Mouse (Mus musculus) liver, postnatal 0 days (tissue): ENCODE results near the gene Pgk1. TPM values are rescaled to one million over a fixed set of nuclear protein-coding genes. Genes with fewer than 3 reads are reported as not detected.

ENCODE experiments used
- ATAC-seq: fragments of 200-750 bp; cut with Nextera tagmentation; 2 replicates; pipeline ENCODE4 v1.8.0; 2017; ENCODE audit warnings: mild to moderate bottlenecking, moderate library complexity
- DNase-seq: peaks from one replicate; pipeline ENCODE4 v3.0.0-alpha.2; 2016
- H3K27ac ChIP-seq: fragments of 300-500 bp; sonication (generic); 2 replicates; pipeline ENCODE4 v1.5.1; 2014; ENCODE audit warnings: antibody characterized with exemption, moderate library complexity, mild to moderate bottlenecking, low read depth
- H3K27me3 ChIP-seq: fragments of 300-500 bp; sonication (generic); 2 replicates; pipeline ENCODE4 v1.6.1; 2014; ENCODE audit warnings: low read length, control low read depth, mixed read lengths; ENCODE audit not compliant: insufficient read depth
- H3K36me3 ChIP-seq: fragments of 300-500 bp; sonication (generic); replicated peaks from 2 replicates; pipeline ENCODE4 v1.6.1; 2014; ENCODE audit warnings: mild to moderate bottlenecking, control low read depth, low read length, moderate library complexity, mixed read lengths; ENCODE audit not compliant: insufficient read depth
- H3K4me1 ChIP-seq: fragments of 300-500 bp; sonication (generic); 2 replicates; pipeline ENCODE4 v1.6.1; 2014; ENCODE audit warnings: antibody characterized with exemption, mild to moderate bottlenecking, control low read depth; ENCODE audit not compliant: insufficient read depth
- H3K4me2 ChIP-seq: fragments of 300-500 bp; sonication (generic); 2 replicates; pipeline ENCODE4 v1.6.1; 2014; ENCODE audit warnings: low read depth, mild to moderate bottlenecking, low read length, moderate library complexity, mixed read lengths
- H3K4me3 ChIP-seq: fragments of 300-500 bp; sonication (generic); 2 replicates; pipeline ENCODE4 v1.5.1; 2014; ENCODE audit warnings: low read depth, low read length
- H3K9ac ChIP-seq: fragments of 300-500 bp; sonication (generic); replicated peaks from 2 replicates; pipeline ENCODE4 v1.6.1; 2014; ENCODE audit warnings: mild to moderate bottlenecking, moderate library complexity
- H3K9me3 ChIP-seq: fragments of 300-500 bp; sonication (generic); 2 replicates; pipeline ENCODE4 v1.6.1; 2016; ENCODE audit warnings: mild to moderate bottlenecking, control low read depth, low read length, mixed read lengths
- CTCF ChIP-seq: sonication (generic); IDR thresholded peaks from 2 replicates; pipeline ENCODE4 v1.5.1; 2016; ENCODE audit warnings: antibody characterized with exemption, low read depth
- EP300 ChIP-seq: IDR thresholded peaks from 2 replicates; pipeline ENCODE4 v1.6.1; 2016; ENCODE audit warnings: antibody characterized with exemption, low read depth, mild to moderate bottlenecking
- WGBS: fragments of 180-500 bp; shearing (Covaris S2); extraction: QIAGEN DNeasy Blood & Tissue Kit; methylation state at CpG from one replicate; pipeline ENCODE4 v1.1.7; 2014; ENCODE audit not compliant: insufficient replicate concordance; 5-methylcytosine and 5-hydroxymethylcytosine counted together
- polyA plus RNA-seq: library from polyadenylated mRNA; unstranded; fragments of >200 nt; fragmentation: Nextera tagmentation; extraction: Ambion mirVana; gene quantifications from 2 replicates; pipeline ENCODE4 v1.2.1, GENCODE M21; 2015

Gene Pgk1
- 192 and 201 TPM in 2 replicates for polyA plus RNA-seq

DNA sequence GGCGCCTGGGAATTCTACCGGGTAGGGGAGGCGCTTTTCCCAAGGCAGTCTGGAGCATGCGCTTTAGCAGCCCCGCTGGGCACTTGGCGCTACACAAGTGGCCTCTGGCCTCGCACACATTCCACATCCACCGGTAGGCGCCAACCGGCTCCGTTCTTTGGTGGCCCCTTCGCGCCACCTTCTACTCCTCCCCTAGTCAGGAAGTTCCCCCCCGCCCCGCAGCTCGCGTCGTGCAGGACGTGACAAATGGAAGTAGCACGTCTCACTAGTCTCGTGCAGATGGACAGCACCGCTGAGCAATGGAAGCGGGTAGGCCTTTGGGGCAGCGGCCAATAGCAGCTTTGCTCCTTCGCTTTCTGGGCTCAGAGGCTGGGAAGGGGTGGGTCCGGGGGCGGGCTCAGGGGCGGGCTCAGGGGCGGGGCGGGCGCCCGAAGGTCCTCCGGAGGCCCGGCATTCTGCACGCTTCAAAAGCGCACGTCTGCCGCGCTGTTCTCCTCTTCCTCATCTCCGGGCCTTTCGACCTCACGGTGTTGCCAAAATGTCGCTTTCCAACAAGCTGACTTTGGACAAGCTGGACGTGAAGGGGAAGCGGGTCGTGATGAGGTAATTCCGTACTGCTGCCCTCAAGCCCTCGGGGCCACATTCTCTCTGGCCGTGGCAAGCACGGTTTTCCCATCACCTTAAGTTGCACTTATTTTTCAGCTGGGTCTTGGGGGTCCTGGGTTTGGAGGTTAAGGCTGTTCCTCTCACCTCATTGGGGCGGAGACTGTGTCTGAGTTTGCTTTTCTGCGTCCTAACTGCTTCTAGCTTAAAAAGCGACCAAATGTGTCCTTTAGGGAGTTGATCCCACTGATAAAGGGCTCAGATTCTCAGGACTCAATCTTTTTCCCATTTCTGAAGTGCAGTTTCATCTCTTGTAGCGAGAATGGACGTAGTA, at the start of gene Pgk1:
Pgk1 (plus strand) TSS at position 388 of the 937 bp plus-strand sequence.
- Histone ChIP-seq H3K27ac (peak within 1 kb of the TSS; percentile 72), H3K4me2 (peak within 1 kb of the TSS; percentile 77), H3K36me3 (peaks cover 4% of the 10 kb centered on the region; the same call in 1 of the 2 replicates), H3K4me1 (peaks cover 8% of the 10 kb centered on the region), H3K27me3 (no peaks in the 10 kb centered on the region), H3K9me3 (no peaks in the 10 kb centered on the region), H3K9ac (peak within 1 kb of the TSS; percentile 64), H3K4me3 (peak within 1 kb of the TSS; percentile 47)
- no peak for TF ChIP-seq EP300
- peak; percentile 18; the same call in 1 of the 2 replicates for TF ChIP-seq CTCF
- peak; percentile 90 for DNase-seq
- ATAC-seq, result peak; percentile 96
- 13% methylated on average over 45 of the region's 55 CpGs for WGBS

DNA sequence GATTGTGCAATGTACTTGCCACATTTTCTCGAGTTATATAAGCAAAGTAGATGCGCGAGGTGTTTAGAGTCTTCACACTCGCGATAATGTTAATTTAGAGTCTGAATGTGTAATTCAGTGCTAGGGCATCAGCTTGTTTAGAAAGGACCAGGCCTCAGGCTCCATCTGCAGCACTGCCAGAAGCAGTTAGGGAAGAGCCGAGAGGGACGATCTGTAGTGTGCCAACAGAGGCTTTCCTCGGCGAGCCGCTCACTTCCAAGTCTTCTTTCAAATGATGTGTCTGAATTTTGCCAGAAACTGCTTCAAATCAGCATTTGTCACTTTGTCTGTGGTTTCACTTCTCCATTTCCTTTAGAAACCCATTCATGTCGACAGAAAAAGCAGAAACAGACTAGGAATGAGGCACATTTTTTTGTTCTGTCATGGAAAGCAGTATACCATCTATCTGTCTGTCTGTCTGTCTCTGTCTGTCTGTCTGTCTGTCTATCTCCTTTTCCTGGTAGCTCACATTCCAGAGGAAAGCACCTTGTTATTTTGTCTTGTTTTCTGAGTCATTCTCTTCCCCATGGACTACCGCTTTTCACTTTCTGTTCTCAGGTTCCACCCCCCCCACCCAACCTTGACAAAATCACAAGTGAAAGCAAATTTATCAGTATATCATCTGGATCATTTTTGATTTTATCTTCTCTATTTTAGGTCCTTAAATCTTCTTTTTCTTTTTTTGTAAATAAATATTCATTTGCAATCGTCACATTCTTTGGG, 47.4 kb upstream of the Pgk1 start:
- Histone ChIP-seq H3K27me3 (no peaks in the 10 kb centered on the region), H3K4me1 (peaks cover 13% of the 10 kb centered on the region), H3K36me3 (no peaks in the 10 kb centered on the region), H3K9me3 (no peaks in the 10 kb centered on the region), H3K4me2 (no peak overlapping the region), H3K27ac (no peak overlapping the region), H3K9ac (no peak overlapping the region), H3K4me3 (no peak overlapping the region)
- TF ChIP-seq EP300 (no peak), CTCF (no peak)
- WGBS, result 55% methylated on average over 13 of the region's 13 CpGs
- DNase-seq (no peak), ATAC-seq (no peak)

DNA sequence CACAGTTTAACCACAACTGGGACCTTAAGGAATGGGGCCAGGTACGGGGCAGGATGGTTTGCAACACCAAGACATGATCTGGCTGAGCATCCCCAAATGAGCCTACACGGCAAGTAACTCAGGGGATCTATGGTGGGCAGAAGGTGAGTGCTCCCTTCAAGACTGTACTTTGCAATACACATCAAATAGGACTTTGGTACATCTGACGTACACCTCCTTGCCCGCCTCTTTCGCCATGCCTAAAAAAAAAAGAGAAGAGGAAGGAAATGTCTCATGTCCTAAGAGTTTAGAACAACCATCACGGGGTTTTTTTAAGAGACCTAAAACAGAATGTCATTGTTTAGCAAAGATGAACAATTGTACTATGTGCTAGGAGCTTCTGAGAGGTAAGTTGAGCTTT, 44.0 kb upstream of the Pgk1 start, which contains the start of gene Tlr13:
Tlr13 (plus strand) TSS at position 269 of the 400 bp plus-strand sequence.
- DNase-seq, result no peak
- no peak for ATAC-seq
- WGBS, result 60% methylated on average over 6 of the region's 6 CpGs

DNA sequence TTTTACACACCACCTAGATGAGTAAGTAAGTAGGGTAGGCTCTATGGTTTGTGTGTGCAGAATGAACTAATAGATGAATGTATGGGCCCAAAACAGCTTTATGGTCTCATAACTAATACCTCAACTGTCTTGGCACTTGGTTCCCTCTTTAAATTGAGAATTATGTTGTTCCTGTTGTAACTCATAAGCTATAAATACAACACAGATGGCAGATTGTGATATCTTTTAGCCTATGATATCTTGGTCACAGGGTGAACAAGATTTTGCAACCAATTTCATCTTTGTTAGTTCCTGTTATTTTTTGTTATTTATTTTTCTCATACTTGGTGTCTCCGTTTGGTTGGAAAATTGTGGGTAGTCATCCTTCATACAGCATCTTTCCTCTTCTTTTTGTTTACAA, 38.7 kb upstream of the Pgk1 start:
- H3K4me3 ChIP-seq, result no peak overlapping the region
- no peaks in the 10 kb centered on the region for H3K27me3 ChIP-seq
- H3K36me3 ChIP-seq, result no peaks in the 10 kb centered on the region
- H3K9ac ChIP-seq, result no peak overlapping the region
- H3K9me3 ChIP-seq, result no peaks in the 10 kb centered on the region
- H3K4me2 ChIP-seq, result no peak overlapping the region
- no peak for TF ChIP-seq CTCF
- ATAC-seq (no peak), DNase-seq (no peak)
- H3K27ac ChIP-seq, result no peak overlapping the region
- 0 out of 2 replicates have a peak, but pooled peaks cover 4% of the 10 kb centered on the region for H3K4me1 ChIP-seq
- WGBS, result 59% methylated on average over 1 of the region's 1 CpGs

More for the DNA sequence above, 44.0 kb upstream of the Pgk1 start, which contains the start of gene Tlr13:
- H3K4me1 ChIP-seq, result no peaks in the 10 kb centered on the region
- H3K9ac ChIP-seq, result no peak within 1 kb of the TSS
- H3K36me3 ChIP-seq, result no peaks in the 10 kb centered on the region
- no peak within 1 kb of the TSS for H3K4me2 ChIP-seq
- no peaks in the 10 kb centered on the region for H3K27me3 ChIP-seq
- peak within 1 kb of the TSS; percentile 10; the same call in 1 of the 2 replicates for H3K4me3 ChIP-seq
- H3K27ac ChIP-seq, result no peak within 1 kb of the TSS
- TF ChIP-seq CTCF, result no peak
- TF ChIP-seq EP300, result no peak
- H3K9me3 ChIP-seq, result no peaks in the 10 kb centered on the region

DNA sequence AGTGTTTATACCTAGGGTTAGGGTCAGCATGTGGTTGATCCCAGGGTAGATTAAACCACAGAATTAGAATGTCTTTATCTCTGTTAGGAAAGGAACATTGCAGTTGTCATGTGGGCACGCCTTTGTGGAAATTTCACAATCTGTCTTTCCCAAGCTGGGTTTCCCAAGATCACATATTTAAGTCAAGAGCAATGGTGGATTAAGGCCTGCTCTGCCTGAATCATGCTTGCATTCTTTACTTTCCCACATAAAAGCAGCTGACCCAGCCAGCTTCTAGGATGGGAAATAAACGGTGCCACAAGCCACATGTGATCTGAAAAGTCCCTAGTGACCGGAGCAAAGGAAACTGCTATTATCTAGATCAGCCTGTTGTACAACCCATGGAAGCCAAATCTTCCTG, 37.4 kb upstream of the Pgk1 start:
- no peak overlapping the region for H3K4me3 ChIP-seq
- ATAC-seq (no peak), DNase-seq (no peak)
- peak; percentile 32; the same call in 1 of the 2 replicates for TF ChIP-seq EP300
- TF ChIP-seq CTCF, result no peak
- peaks cover 7% of the 10 kb centered on the region; the same call in 1 of the 2 replicates for H3K4me1 ChIP-seq
- H3K9ac ChIP-seq, result no peak overlapping the region
- H3K27me3 ChIP-seq, result no peaks in the 10 kb centered on the region
- no peak overlapping the region for H3K4me2 ChIP-seq
- WGBS, result 53% methylated on average over 3 of the region's 3 CpGs
- H3K36me3 ChIP-seq, result no peaks in the 10 kb centered on the region
- no peaks in the 10 kb centered on the region for H3K9me3 ChIP-seq
- H3K27ac ChIP-seq, result peak overlapping the region; percentile 16; the same call in 1 of the 2 replicates

DNA sequence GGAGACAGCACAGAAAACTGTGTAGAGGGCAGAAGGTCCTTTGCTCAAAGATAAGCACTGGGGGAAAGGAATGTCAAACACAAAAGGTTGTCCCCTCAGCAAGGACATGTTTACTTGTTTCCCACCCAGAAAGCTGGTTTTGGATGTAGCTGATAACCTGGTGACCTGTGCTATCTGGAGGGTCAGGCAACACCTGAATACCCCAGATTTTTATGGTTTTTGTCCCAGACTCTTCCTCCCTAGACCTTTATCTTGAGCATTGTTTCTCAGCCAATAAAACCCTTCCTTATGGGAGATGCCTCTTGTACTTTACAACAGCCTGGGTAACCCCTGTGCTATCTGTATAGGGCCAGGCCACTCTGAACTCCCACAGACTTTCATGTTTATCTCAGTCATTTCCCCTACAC, 32.7 kb upstream of the Pgk1 start:
- Histone ChIP-seq H3K27me3 (no peaks in the 10 kb centered on the region; the same call in 1 of the 2 replicates), H3K9me3 (no peaks in the 10 kb centered on the region), H3K4me2 (no peak overlapping the region), H3K4me1 (peaks cover 7% of the 10 kb centered on the region; the same call in 1 of the 2 replicates), H3K27ac (no peak overlapping the region), H3K4me3 (no peak overlapping the region), H3K9ac (no peak overlapping the region), H3K36me3 (no peaks in the 10 kb centered on the region)
- peak; percentile 76 for ATAC-seq
- TF ChIP-seq CTCF, result no peak
- peak; percentile 69 for TF ChIP-seq EP300
- DNase-seq, result no peak
